Mouse (Mus musculus) small intestine, adult 2 months (tissue): Measurements from ENCODE around the gene Shisal2b.

Experiments
- CTCF ChIP-seq: fragments of 200-500 bp; IDR thresholded peaks from 2 replicates; pipeline ENCODE4 v1.5.1; 2012; ENCODE audit warnings: low read depth, mild to moderate bottlenecking, control low read depth, inconsistent platforms, low read length, moderate library complexity, mixed read lengths; ENCODE audit not compliant: insufficient replicate concordance, insufficient read length; ENCODE audit errors: extremely low read depth
- POLR2A ChIP-seq: fragments of 200-500 bp; IDR thresholded peaks from 2 replicates; pipeline ENCODE4 v1.6.1; 2012; ENCODE audit warnings: low read depth, mild to moderate bottlenecking, control low read depth, inconsistent platforms, low read length, moderate library complexity

- TF ChIP-seq POLR2A (no peak), CTCF (no peak)
Measured at GRCm38 (mm10) chr13:104883566-104884249, 20.0 kb upstream of the Shisal2b start.
